Mouse (Mus musculus): ENCODE data around the gene Phkg2. TPM values are rescaled to one million over a fixed set of nuclear protein-coding genes. Genes with fewer than 3 reads are reported as not detected.
"Not testable (repeated sequence)": the region's sequence is repeated elsewhere in the genome, so short reads cannot be mapped to it uniquely, and the experiment has no call there.

Gene Phkg2
- total RNA-seq, 2 experiments from 2014 or later = 9.0 to 10.4 TPM

DNA sequence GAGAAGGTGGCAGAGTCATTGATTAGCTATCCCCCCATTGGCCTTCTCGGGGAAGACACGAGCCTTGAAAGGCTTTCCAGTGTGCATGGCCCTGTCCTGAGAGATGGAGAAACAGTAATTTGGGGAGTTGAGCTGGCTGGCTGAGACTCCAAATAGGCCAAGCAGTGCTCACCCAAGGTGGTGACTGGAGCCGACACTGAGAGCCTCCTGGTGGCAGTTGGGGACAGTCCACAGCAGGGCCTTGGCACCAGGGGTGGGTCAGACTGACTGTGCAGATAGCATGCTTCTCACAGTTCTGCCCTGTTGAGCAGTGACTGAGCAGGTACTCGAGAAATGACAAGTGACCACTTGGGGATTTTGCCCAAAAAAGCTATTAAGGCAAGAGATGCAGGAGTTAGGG lies 28.6 kb downstream of the Phkg2 start:
- no peak for DNase-seq (ENCODE audit: low spot score)

- no peak for DNase-seq (ENCODE audit: low spot score)
Observed at GRCm38 (mm10) chr7:127602903-127603302, 29.8 kb downstream of the Phkg2 start.

DNA sequence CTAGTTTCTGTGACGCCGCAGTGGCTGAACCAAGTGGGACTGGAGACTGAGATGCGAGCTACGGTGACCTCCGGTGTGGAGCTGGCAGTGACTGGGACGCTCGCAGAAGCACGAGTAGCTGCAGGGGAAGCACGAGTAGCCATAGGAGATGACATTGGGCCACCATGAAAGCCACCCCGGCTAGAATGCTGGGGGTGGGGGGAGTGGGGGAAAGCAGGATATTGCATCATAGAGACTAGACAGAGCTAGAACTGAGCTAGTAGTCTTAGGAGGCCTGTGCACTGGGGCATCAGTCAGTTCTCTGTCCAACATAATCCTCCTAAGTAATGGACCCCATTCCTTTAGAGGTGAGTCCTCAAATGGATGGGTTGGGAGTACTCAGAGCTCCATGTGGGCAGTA lies 31.1 kb downstream of the Phkg2 start:
- no peak for DNase-seq (ENCODE audit: low spot score)

GRCm38 (mm10) chr7:127607150-127607549 lies 34.0 kb downstream of the Phkg2 start:
- DNase-seq (ENCODE audit: low spot score) = no peak

- DNase-seq (ENCODE audit: low spot score) = no peak
Observed at GRCm38 (mm10) chr7:127611011-127611410, 37.9 kb downstream of the Phkg2 start.

DNA sequence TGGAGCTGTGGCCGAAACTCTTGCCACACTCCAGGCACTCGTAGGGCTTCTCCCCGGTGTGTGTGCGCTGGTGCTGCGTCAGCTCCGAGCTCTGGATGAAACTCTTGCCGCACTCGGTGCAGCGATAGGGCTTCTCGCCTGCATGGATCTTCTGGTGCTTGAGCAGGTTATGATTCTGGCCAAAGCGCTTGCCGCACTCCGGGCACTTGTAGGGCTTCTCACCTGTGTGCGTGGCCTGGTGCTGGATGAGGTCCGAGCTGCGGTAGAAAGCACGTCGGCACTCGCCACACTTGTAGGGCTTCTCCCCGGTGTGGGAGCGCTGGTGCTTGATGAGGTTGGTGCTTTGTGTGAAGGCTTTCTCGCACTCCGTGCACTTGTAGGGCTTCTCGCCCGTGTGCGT lies 38.4 kb downstream of the Phkg2 start:
- no peak for DNase-seq (ENCODE audit: low spot score)

- no peak for DNase-seq (ENCODE audit: low spot score)
Observed at GRCm38 (mm10) chr7:127613501-127613900, 40.4 kb downstream of the Phkg2 start.

- peak; percentile 0 for DNase-seq (ENCODE audit: low spot score)
Observed at GRCm38 (mm10) chr7:127614091-127614490, 41.0 kb downstream of the Phkg2 start.

DNA sequence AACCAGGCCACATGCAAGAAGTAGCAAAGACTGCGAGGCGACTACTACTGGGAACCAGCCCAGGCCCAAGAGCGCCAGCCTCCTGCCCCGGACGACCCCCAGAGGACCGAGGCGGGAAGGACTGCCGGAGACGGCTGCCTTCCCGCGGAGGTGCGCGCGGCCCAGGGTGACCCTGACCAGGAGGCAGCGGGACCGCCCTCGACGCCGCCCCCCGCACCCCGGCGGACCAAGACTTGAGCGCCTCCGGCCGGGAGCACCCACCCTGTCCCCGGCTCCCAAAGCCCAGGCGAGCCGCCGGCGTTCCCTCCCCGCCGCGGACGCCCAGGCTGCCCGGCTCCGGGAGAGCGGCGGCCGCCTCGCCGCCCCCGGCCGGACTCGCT lies 41.4 kb downstream of the Phkg2 start:
- peak; percentile 28 for DNase-seq (ENCODE audit: low spot score)

GRCm38 (mm10) chr7:127614891-127615843 lies 42.0 kb downstream of the Phkg2 start, which contains the start of gene Zfp629:
Gene Zfp629, minus strand, starts transcription at chr7:127615797.
- DNase-seq (ENCODE audit: low spot score) = peak; percentile 76

DNA sequence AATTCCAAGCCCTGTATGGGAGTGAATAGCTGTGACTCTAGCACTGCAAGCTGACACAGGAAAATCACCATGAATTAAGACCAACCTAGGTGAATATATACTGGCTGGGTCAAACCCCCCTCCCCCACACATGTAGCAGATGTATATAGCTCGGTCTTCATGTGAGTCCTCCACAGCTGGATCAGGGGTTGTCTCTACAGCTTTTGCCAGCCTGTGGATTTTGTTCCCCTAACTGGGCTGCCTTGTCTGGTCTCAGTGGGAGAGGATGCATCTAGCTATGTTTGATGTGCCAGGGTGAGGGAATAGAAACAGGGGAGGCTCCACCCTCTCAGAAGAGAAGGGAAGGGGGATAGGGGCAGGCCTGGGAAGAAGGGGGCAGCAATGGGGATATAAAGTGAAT lies 43.2 kb downstream of the Phkg2 start:
- no peak for DNase-seq (ENCODE audit: low spot score)

- DNase-seq (ENCODE audit: low spot score) = no peak
Observed at GRCm38 (mm10) chr7:127616881-127617280, 43.7 kb downstream of the Phkg2 start.

DNA sequence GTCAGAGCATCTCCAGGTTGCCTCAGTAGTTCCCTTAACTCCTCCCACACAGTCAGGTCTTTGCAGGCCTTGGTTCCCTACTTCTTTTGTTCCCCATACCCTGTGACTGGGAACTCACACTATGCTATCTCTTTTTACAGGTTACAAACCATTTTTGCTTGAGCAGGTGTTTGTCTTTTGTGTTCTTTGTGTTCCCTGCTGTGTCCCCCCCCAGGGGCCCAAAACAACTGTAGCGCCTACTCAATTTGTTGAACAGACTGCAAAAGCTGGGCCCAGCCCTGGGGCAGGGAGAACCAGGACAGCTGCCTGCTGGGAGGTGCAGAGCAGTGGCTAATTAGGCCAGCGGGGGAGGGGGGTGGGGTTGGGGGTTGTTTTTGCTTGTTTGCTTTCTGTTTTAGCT lies 44.8 kb downstream of the Phkg2 start:
- DNase-seq (ENCODE audit: low spot score) = no peak

DNA sequence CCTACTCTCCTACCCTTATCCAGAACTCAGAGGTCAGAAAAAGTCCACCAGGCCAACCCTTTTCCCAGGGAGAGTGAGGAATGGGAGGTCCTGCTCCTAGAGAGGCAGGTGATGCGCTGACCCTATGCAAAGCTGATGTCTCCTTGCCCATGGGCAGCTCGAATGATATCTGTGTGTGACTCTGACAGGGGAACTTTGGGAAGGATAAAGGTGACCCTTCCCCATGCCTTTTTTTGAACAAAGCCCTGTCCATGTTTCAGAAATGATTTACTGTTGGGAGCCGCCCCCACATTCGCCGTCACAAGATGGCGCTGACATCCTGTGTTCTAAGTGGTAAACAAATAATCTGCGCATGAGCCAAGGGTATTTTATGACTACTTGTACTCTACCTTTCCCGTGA lies 45.3 kb downstream of the Phkg2 start:
- DNase-seq (ENCODE audit: low spot score) = not testable (repeated sequence)

DNA sequence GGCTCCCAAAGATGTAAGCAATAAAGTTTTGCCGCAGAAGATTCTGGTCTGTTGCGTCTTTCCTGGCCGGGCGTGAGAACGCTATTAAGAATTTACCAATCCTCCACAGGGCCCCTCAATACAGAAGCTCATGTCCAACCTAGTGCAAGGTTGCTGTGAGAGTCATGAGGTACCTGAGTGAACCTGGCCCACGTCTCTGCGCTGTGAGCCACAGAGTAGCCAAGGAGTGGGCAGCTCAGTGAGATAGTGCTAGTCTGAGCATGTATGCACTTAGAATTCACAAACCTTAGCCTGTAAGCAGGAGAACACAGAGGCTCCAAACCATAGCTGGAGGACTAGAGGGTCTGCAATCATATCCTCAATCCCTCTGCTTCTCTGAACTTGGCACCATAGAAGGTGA lies 52.9 kb downstream of the Phkg2 start:
- no peak for DNase-seq (ENCODE audit: low spot score)

GRCm38 (mm10) chr7:127626471-127626870 lies 53.3 kb downstream of the Phkg2 start:
- DNase-seq (ENCODE audit: low spot score) = no peak

DNA sequence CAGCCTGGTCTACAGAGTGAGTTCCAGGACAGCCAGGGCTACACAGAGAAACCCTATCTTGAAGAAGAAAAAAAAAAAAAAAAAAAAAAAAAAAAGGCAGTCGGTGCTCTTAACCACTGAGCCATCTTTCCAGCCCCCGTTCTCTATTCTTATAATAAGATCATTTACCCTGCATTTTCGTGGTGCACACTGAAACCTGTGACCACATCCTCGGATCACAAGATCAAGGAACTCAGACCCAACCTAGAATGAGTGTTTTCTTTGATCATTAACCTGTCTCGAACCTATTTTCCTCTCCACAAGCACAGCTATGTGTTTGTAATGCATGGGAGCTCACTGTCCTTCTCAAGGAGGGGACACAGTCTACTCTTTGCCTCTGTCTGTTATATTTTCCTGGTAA lies 55.5 kb downstream of the Phkg2 start:
- DNase-seq (ENCODE audit: low spot score) = no peak

DNA sequence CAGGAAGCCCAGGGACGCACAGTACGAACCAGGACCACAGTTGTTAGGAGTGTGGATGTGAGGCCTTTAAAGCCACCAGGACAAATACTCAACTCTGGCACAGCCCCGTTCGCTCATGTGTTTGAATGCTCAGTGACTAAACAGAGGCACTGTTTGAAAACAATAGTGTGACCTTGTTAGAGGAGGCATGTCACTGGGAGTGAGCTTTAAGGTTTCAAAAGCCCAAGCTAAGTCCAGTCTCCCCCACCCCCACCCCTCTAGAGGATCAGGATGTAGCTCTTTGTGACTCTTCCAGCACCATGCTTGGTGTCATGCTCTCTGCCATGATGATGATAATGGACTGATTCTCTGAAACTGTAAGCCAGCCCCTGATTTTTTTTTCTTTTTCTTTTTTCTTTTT lies 58.3 kb downstream of the Phkg2 start:
- DNase-seq (ENCODE audit: low spot score) = no peak

Other genes with a start within 250 kb of the Phkg2 start
- gene Zfp768, start 227.8 kb upstream of the Phkg2 start, total RNA-seq (2021) = 10 to 100 TPM; 36.4 to 41.6 TPM
- gene Zfp747, start 197.3 kb upstream of the Phkg2 start, total RNA-seq (2021) = 1 to 10 TPM; 2.4 to 2.6 TPM
- gene 9130019O22Rik, start 186.2 kb upstream of the Phkg2 start, total RNA-seq (2021) = 1 to 10 TPM; 1.8 to 2.2 TPM
- gene E430018J23Rik, start 179.7 kb upstream of the Phkg2 start, total RNA-seq (2021) = 1 to 10 TPM; 1.7 to 1.8 TPM
- 1 to 10 TPM; 1.6 to 1.9 TPM for gene Zfp764, start 166.5 kb upstream of the Phkg2 start, total RNA-seq (2021)
- 1 to 10 TPM; 1.4 to 2.1 TPM for gene Zfp688, start 151.3 kb upstream of the Phkg2 start, total RNA-seq (2021)
- gene Zfp689, start 124.2 kb upstream of the Phkg2 start, total RNA-seq (2021) = under 1 TPM; 0.76 to 0.82 TPM
- 10 to 100 TPM; 16.5 to 19.4 TPM for gene Prr14, start 113.7 kb upstream of the Phkg2 start, total RNA-seq (2021)
- 10 to 100 TPM; 25.2 to 26.6 TPM for gene Fbrs, start 94.1 kb upstream of the Phkg2 start, total RNA-seq (2021)
- gene Srcap, start 61.4 kb upstream of the Phkg2 start, total RNA-seq (2021) = 10 to 100 TPM; 46.5 to 46.6 TPM
- gene Gm42715, start 53.8 kb upstream of the Phkg2 start, total RNA-seq (2021) = 1 to 10 TPM; 2.8 to 3.8 TPM
- not detected for gene Tmem265, start 11.9 kb upstream of the Phkg2 start, total RNA-seq (2021)
- gene Ccdc189, start 15.3 kb downstream of the Phkg2 start, total RNA-seq (2021) = 1 to 10 TPM; 2.9 to 3.3 TPM
- 10 to 100 TPM; 30.5 to 33.4 TPM for gene Rnf40, start 15.4 kb downstream of the Phkg2 start, total RNA-seq (2021)
- 1 to 10 TPM; 7.4 to 9.5 TPM for gene Zfp629, start 42.5 kb downstream of the Phkg2 start, total RNA-seq (2021)
- 10 to 100 TPM; 26.2 to 37.9 TPM for gene Bcl7c, start 135.6 kb downstream of the Phkg2 start, total RNA-seq (2021)
- 10 to 100 TPM; 17.3 to 17.5 TPM for gene Ctf1, start 139.4 kb downstream of the Phkg2 start, total RNA-seq (2021)
- not detected for gene Ctf2, start 158.8 kb downstream of the Phkg2 start, total RNA-seq (2021)
- gene Fbxl19, start 171.2 kb downstream of the Phkg2 start, total RNA-seq (2021) = 1 to 10 TPM; 1.4 to 1.7 TPM
- gene Orai3, start 196.5 kb downstream of the Phkg2 start, total RNA-seq (2021) = 10 to 100 TPM; 11.4 TPM
- gene Setd1a, start 203.3 kb downstream of the Phkg2 start, total RNA-seq (2021) = 10 to 100 TPM; 16.2 to 17.6 TPM
- gene Gm49388, start 212.3 kb downstream of the Phkg2 start, total RNA-seq (2021) = 1 to 10 TPM in 1 of 2 experiments, under 1 TPM in 1; 0.78 to 2.0 TPM
- 1 to 10 TPM; 4.2 TPM for gene Hsd3b7, start 227.3 kb downstream of the Phkg2 start, total RNA-seq (2021)

All from gastrocnemius, adult 18-20 months (tissue).